Mouse (Mus musculus): ENCODE results near the gene Zer1. TPM values are rescaled to one million over a fixed set of nuclear protein-coding genes. Genes with fewer than 3 reads are reported as not detected.
A peak's percentile ranks its signal among the peaks of the same experiment; 100 is the strongest.

Zer1 gene
- polyA plus RNA-seq, 1 experiment: 1.7 TPM

- no peaks in the 10 kb centered on the region for H3K27me3 ChIP-seq (ENCODE audit: control insufficient read depth)
- H3K9me3 ChIP-seq (ENCODE audit: control insufficient read depth, low read length): no peaks in the 10 kb centered on the region
- TF ChIP-seq GATA1 (IDR thresholded peaks at IDR 0.05; ENCODE audit: low read length) (no peak), TAL1 (IDR thresholded peaks at IDR 0.05; ENCODE audit: low read length) (no peak)
- no peak overlapping the region for H3K4me3 ChIP-seq (replicated peaks)
- peaks cover 31% of the 10 kb centered on the region for H3K4me1 ChIP-seq (ENCODE audit: control insufficient read depth)
- H3K36me3 ChIP-seq (ENCODE audit: control insufficient read depth): peaks cover 68% of the 10 kb centered on the region
Measured at GRCm38 (mm10) chr2:30107646-30108045, 16.7 kb downstream of the Zer1 start.

DNA sequence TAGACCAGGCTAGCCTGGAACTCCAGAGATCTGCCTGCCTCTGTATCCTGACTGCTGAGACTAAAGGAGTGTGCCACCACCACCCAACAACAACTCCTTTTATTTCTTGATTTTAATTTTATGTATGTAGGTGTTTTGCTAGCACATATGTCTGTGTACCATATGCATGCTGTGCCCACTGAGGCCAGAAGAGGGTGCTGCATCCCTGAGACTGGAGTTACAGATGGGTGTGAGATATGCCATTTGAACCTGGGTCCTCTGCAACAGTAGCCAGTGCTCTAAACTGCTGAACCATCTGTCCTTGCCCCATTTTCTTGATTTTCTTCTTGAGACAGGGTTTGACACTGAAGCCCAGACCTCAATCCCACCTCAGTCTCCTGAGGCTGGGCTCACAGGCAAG lies 18.0 kb downstream of the Zer1 start:
- no peaks in the 10 kb centered on the region for H3K9me3 ChIP-seq (ENCODE audit: control insufficient read depth, low read length)
- TF ChIP-seq GATA1 (IDR thresholded peaks at IDR 0.05; ENCODE audit: low read length) (no peak), TAL1 (IDR thresholded peaks at IDR 0.05; ENCODE audit: low read length) (no peak)
- no peaks in the 10 kb centered on the region for H3K27me3 ChIP-seq (ENCODE audit: control insufficient read depth)
- H3K4me1 ChIP-seq (ENCODE audit: control insufficient read depth): peaks cover 19% of the 10 kb centered on the region
- peaks cover 71% of the 10 kb centered on the region for H3K36me3 ChIP-seq (ENCODE audit: control insufficient read depth)
- H3K4me3 ChIP-seq (replicated peaks): no peak overlapping the region

DNA sequence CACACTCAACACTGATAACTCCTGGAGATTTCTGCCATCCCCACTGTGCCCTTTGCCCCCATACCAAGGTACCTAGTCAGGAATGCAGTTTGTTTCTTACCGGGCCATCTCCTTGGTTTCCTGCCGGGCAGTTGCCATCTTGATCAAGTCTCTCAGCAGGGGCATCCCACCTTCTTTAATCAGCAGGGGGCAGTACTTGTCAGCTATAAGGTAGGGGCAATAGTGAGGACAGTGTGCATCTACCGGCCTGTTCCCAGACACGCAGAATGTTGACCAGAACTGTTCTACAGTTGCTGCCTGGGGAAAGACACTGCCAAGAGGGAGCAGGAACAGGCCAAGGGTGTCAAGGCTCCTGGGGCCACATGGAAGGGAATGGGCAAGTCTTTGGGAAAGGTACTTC lies 24.2 kb downstream of the Zer1 start:
- H3K4me1 ChIP-seq (ENCODE audit: control insufficient read depth): peaks cover 28% of the 10 kb centered on the region
- no peak for TF ChIP-seq TAL1 (IDR thresholded peaks at IDR 0.05; ENCODE audit: low read length)
- no peak for TF ChIP-seq GATA1 (IDR thresholded peaks at IDR 0.05; ENCODE audit: low read length)
- H3K27me3 ChIP-seq (ENCODE audit: control insufficient read depth): no peaks in the 10 kb centered on the region
- peaks cover 55% of the 10 kb centered on the region for H3K36me3 ChIP-seq (ENCODE audit: control insufficient read depth)
- no peak overlapping the region for H3K4me3 ChIP-seq (replicated peaks)
- no peaks in the 10 kb centered on the region for H3K9me3 ChIP-seq (ENCODE audit: control insufficient read depth, low read length)

DNA sequence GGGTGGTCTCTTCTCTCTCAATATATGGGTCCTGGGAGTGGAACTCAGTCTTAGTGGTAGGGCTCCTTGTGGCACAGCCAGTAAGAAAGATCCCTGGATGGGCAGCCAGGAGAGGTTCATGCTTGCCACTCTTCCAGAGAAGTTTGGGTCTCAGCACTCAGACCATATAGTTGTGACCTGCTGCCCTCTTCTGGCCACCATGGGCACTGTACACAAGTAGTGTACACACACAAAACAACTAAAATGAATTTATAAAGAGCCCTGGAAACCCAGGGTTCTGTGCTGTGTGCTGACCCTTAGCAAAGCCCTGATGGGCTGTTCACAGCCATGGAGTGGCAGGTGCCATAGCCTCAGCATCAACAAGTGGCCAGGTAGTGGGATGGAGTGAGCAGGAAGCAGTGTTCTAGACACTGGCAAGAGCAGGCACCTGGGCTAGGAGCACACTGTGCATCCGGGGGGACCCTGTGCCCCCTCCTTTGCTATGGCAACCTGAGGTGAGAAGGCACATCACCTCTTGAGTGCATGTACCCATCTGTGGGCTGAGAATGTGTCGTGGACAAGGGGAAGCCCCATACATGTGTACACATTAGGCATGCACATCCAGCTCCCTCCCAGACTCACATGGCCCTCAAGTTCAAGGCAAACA lies 28.4 kb downstream of the Zer1 start:
- no peaks in the 10 kb centered on the region for H3K9me3 ChIP-seq (ENCODE audit: control insufficient read depth, low read length)
- H3K36me3 ChIP-seq (ENCODE audit: control insufficient read depth): peaks cover 39% of the 10 kb centered on the region
- no peak overlapping the region for H3K4me3 ChIP-seq (replicated peaks)
- no peak for TF ChIP-seq GATA1 (IDR thresholded peaks at IDR 0.05; ENCODE audit: low read length)
- TF ChIP-seq TAL1 (IDR thresholded peaks at IDR 0.05; ENCODE audit: low read length): no peak
- no peaks in the 10 kb centered on the region for H3K27me3 ChIP-seq (ENCODE audit: control insufficient read depth)
- H3K4me1 ChIP-seq (ENCODE audit: control insufficient read depth): peaks cover 64% of the 10 kb centered on the region

GRCm38 (mm10) chr2:30094208-30094588 lies 30.2 kb downstream of the Zer1 start:
- TF ChIP-seq TAL1 (IDR thresholded peaks at IDR 0.05; ENCODE audit: low read length) (no peak), GATA1 (IDR thresholded peaks at IDR 0.05; ENCODE audit: low read length) (no peak)
- peaks cover 39% of the 10 kb centered on the region for H3K36me3 ChIP-seq (ENCODE audit: control insufficient read depth)
- H3K9me3 ChIP-seq (ENCODE audit: control insufficient read depth, low read length): no peaks in the 10 kb centered on the region
- H3K4me1 ChIP-seq (ENCODE audit: control insufficient read depth): peaks cover 52% of the 10 kb centered on the region
- H3K4me3 ChIP-seq (replicated peaks): peak overlapping the region; percentile 77
- H3K27me3 ChIP-seq (ENCODE audit: control insufficient read depth): no peaks in the 10 kb centered on the region

DNA sequence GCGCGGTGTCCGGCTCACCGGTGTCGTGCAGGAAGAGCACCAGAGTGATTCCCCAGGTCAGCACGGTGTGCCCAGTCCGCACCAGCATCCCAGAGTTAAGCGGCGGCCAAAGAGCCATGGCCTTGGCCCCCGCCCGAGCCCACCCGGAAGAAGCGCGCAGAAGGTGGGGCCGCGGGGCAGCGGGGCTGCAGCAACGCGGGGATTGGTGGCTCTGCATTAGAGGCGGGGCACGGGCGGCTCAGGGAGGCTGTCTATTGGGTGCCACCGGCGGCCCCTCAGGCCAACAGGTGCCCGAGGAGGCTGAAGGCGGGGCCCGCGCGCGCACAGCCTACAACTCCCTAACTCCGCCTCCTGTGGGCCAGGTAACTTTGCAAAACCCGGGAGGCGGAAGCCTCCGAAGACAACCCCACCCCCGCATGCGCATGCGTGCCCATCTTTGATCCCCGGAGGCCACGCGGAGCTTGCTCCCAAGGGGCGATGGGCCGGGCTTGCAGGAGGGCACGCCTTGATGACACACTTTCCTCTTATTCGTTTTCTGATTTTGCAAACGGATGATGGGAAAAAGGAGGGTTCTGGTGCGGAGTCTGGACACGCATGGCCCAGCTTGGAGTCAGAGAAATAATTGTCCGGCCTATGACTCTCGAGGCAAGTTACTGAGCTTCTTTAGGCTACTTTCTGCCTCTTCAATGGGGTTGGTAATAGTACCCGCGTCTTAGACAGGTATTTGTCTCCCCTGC lies 30.7 kb downstream of the Zer1 start, which contains the start of gene Zdhhc12:
Gene Zdhhc12, minus strand, starts transcription at position 178 of the 737 bp plus-strand sequence.
- no peaks in the 10 kb centered on the region for H3K27me3 ChIP-seq (ENCODE audit: control insufficient read depth)
- H3K36me3 ChIP-seq (ENCODE audit: control insufficient read depth): peaks cover 34% of the 10 kb centered on the region
- peaks cover 46% of the 10 kb centered on the region for H3K4me1 ChIP-seq (ENCODE audit: control insufficient read depth)
- H3K9me3 ChIP-seq (ENCODE audit: control insufficient read depth, low read length): no peaks in the 10 kb centered on the region
- peak within 1 kb of the TSS; percentile 77 for H3K4me3 ChIP-seq (replicated peaks)
- TF ChIP-seq TAL1 (IDR thresholded peaks at IDR 0.05; ENCODE audit: low read length) (no peak), GATA1 (IDR thresholded peaks at IDR 0.05; ENCODE audit: low read length) (no peak)

GRCm38 (mm10) chr2:30092280-30092918 lies 32.0 kb downstream of the Zer1 start:
- TF ChIP-seq TAL1 (IDR thresholded peaks at IDR 0.05; ENCODE audit: low read length) (no peak), GATA1 (IDR thresholded peaks at IDR 0.05; ENCODE audit: low read length) (no peak)
- H3K4me3 ChIP-seq (replicated peaks): peak overlapping the region; percentile 77
- H3K9me3 ChIP-seq (ENCODE audit: control insufficient read depth, low read length): no peaks in the 10 kb centered on the region
- H3K27me3 ChIP-seq (ENCODE audit: control insufficient read depth): no peaks in the 10 kb centered on the region
- peaks cover 26% of the 10 kb centered on the region for H3K36me3 ChIP-seq (ENCODE audit: control insufficient read depth)
- peaks cover 46% of the 10 kb centered on the region for H3K4me1 ChIP-seq (ENCODE audit: control insufficient read depth)

DNA sequence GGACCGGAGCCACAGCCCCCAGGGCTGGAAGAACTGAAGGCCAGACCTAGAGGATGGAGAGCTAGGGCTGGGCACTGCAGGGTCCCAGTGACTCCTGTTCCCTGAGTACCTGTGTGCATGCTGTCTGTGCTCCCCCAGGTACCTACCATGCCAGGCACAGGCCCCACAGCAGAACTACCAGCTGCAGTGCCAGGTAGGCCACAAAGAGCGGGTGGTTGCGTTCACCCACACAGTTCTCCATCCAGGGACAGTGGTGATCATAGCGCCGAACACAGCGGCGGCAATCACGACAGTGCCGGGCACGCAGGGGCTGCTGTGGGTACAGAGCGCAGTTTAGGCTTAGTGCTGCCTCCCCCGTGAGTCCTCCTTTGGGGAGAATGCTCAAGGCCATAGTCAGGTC lies 32.9 kb downstream of the Zer1 start:
- Histone ChIP-seq H3K4me1 (ENCODE audit: control insufficient read depth) (peaks cover 47% of the 10 kb centered on the region), H3K27me3 (ENCODE audit: control insufficient read depth) (no peaks in the 10 kb centered on the region), H3K36me3 (ENCODE audit: control insufficient read depth) (peaks cover 26% of the 10 kb centered on the region), H3K4me3 (replicated peaks) (no peak overlapping the region), H3K9me3 (ENCODE audit: control insufficient read depth, low read length) (no peaks in the 10 kb centered on the region)
- no peak for TF ChIP-seq GATA1 (IDR thresholded peaks at IDR 0.05; ENCODE audit: low read length)
- no peak for TF ChIP-seq TAL1 (IDR thresholded peaks at IDR 0.05; ENCODE audit: low read length)

GRCm38 (mm10) chr2:30087310-30087709 lies 37.1 kb downstream of the Zer1 start:
- no peak overlapping the region for H3K4me3 ChIP-seq (replicated peaks)
- TF ChIP-seq GATA1 (IDR thresholded peaks at IDR 0.05; ENCODE audit: low read length) (no peak), TAL1 (IDR thresholded peaks at IDR 0.05; ENCODE audit: low read length) (no peak)
- peaks cover 13% of the 10 kb centered on the region for H3K4me1 ChIP-seq (ENCODE audit: control insufficient read depth)
- no peaks in the 10 kb centered on the region for H3K27me3 ChIP-seq (ENCODE audit: control insufficient read depth)
- no peaks in the 10 kb centered on the region for H3K9me3 ChIP-seq (ENCODE audit: control insufficient read depth, low read length)
- H3K36me3 ChIP-seq (ENCODE audit: control insufficient read depth): peaks cover 23% of the 10 kb centered on the region

All from erythroblast, embryonic 14.5 days (primary cell).